Mouse (Mus musculus) liver, embryonic 14.5 days (tissue): Measurements from ENCODE around the gene Micu1. TPM values are rescaled to one million over a fixed set of nuclear protein-coding genes. Genes with fewer than 3 reads are reported as not detected.
"Not testable (repeated sequence)": the region's sequence is repeated elsewhere in the genome, so short reads cannot be mapped to it uniquely, and the experiment has no call there.

Experiments used
- ATAC-seq: fragments of 200-750 bp; cut with Nextera tagmentation; 2 replicates; pipeline ENCODE4 v1.8.0; 2017; ENCODE audit warnings: moderate number of reproducible peaks, mild to moderate bottlenecking, moderate library complexity; ENCODE audit not compliant: insufficient read depth
- DNase-seq, 3 experiments: peaks; one replicate each; pipeline ENCODE4 v3.0.0-alpha.2; 2012 to 2013; ENCODE audit warnings: low read depth in 3 of 3, low spot score in 3 of 3
- H3K27ac ChIP-seq: fragments of 300-500 bp; sonication (generic); 2 replicates; pipeline ENCODE4 v1.5.1; 2014; ENCODE audit warnings: moderate library complexity, mild to moderate bottlenecking, control low read depth, inconsistent platforms
- H3K27me3 ChIP-seq: fragments of 300-500 bp; sonication (generic); 2 replicates; pipeline ENCODE4 v1.6.1; 2014; ENCODE audit warnings: mild to moderate bottlenecking, low read length, moderate library complexity; ENCODE audit not compliant: control insufficient read depth, insufficient read depth
- H3K36me3 ChIP-seq: fragments of 300-500 bp; sonication (generic); replicated peaks from 2 replicates; pipeline ENCODE4 v1.6.1; 2014; ENCODE audit warnings: low read depth; ENCODE audit not compliant: control insufficient read depth, insufficient read depth
- H3K4me1 ChIP-seq, 2 experiments: fragments of 200-500 bp in 1 of 2; fragments of 300-500 bp in 1 of 2; sonication (generic) in 1 of 2; replicated peaks; 2 replicates each; pipeline ENCODE4 v1.6.1; 2012 to 2014; ENCODE audit warnings: antibody characterized with exemption in 1 of 2, inconsistent platforms in 1 of 2, low read length in 1 of 2; ENCODE audit not compliant: control insufficient read depth in 2 of 2, insufficient read depth in 2 of 2
- H3K4me2 ChIP-seq: fragments of 300-500 bp; sonication (generic); 2 replicates; pipeline ENCODE4 v1.6.1; 2014; ENCODE audit warnings: low read depth, mild to moderate bottlenecking, control low read depth, moderate library complexity
- H3K4me3 ChIP-seq, 2 experiments: fragments of 200-500 bp in 1 of 2; fragments of 300-500 bp in 1 of 2; sonication (generic) in 1 of 2; 2 replicates each; pipeline ENCODE4 v1.5.1; 2012 to 2014; ENCODE audit warnings: low read depth in 2 of 2, low read length in 2 of 2, mild to moderate bottlenecking in 2 of 2, control low read depth in 1 of 2, inconsistent platforms in 1 of 2, moderate library complexity in 1 of 2; ENCODE audit not compliant: insufficient read depth in 1 of 2
- H3K9ac ChIP-seq: fragments of 300-500 bp; sonication (generic); replicated peaks from 2 replicates; pipeline ENCODE4 v1.6.1; 2014; ENCODE audit warnings: mild to moderate bottlenecking, control low read depth, moderate library complexity
- H3K9me3 ChIP-seq: fragments of 300-500 bp; sonication (generic); 2 replicates; pipeline ENCODE4 v1.6.1; 2016; ENCODE audit warnings: low read length, mixed read lengths; ENCODE audit not compliant: control insufficient read depth
- CTCF ChIP-seq: IDR thresholded peaks from 2 replicates; pipeline ENCODE4 v1.5.1; 2016; ENCODE audit warnings: antibody characterized with exemption, low read depth, control low read depth
- EP300 ChIP-seq: IDR thresholded peaks from 2 replicates; pipeline ENCODE4 v1.6.1; 2016; ENCODE audit warnings: antibody characterized with exemption, low read depth
- WGBS: fragments of 180-500 bp; shearing (Covaris S2); extraction: QIAGEN DNeasy Blood & Tissue Kit; methylation state at CpG from one replicate; pipeline ENCODE4 v1.1.7; 2014; ENCODE audit not compliant: insufficient replicate concordance; 5-methylcytosine and 5-hydroxymethylcytosine counted together
- polyA plus RNA-seq, 2 experiments: library from polyadenylated mRNA; depleted of rRNA in 1 of 2; stranded (reverse) in 1 of 2; unstranded in 1 of 2; fragments of >200 nt; fragmentation: Nextera tagmentation in 1 of 2; extraction: Ambion mirVana in 1 of 2; gene quantifications; 2 replicates each; pipeline versions ENCODE4 v1.2.1 to v1.2.3; 2012 to 2014

Micu1 gene
- polyA plus RNA-seq, 2 experiments, result 27.1 to 28.2 TPM

- WGBS, result 23% methylated on average over 13 of the region's 13 CpGs
- Histone ChIP-seq H3K4me2 (no peak overlapping the region), H3K4me1 (no peaks in the 10 kb centered on the region), H3K9ac (no peak overlapping the region), H3K36me3 (no peaks in the 10 kb centered on the region; the same call in 1 of the 2 replicates), H3K27me3 (no peaks in the 10 kb centered on the region), H3K9me3 (no peaks in the 10 kb centered on the region), H3K4me3 (no peak overlapping the region), H3K27ac (no peak overlapping the region)
- DNase-seq (peak; percentile 47 to 69 (median 58)), ATAC-seq (peak; percentile 79)
- TF ChIP-seq EP300 (no peak), CTCF (peak; percentile 100)
These were observed 162.8 kb downstream of the Micu1 start for GRCm38 (mm10) chr10:59864884-59865726.

- Histone ChIP-seq H3K27ac (no peak overlapping the region), H3K9me3 (no peaks in the 10 kb centered on the region), H3K4me1 (peaks cover 9% of the 10 kb centered on the region in 2 experiments), H3K4me3 (no peak overlapping the region), H3K4me2 (no peak overlapping the region), H3K27me3 (no peaks in the 10 kb centered on the region), H3K36me3 (no peaks in the 10 kb centered on the region; the same call in 1 of the 2 replicates), H3K9ac (no peak overlapping the region)
- DNase-seq (no peak), ATAC-seq (no peak)
- WGBS, result 64% methylated on average over 11 of the region's 11 CpGs
- no peak for TF ChIP-seq CTCF
- no peak for TF ChIP-seq EP300
These were observed 166.0 kb downstream of the Micu1 start for GRCm38 (mm10) chr10:59868266-59868665.

DNA sequence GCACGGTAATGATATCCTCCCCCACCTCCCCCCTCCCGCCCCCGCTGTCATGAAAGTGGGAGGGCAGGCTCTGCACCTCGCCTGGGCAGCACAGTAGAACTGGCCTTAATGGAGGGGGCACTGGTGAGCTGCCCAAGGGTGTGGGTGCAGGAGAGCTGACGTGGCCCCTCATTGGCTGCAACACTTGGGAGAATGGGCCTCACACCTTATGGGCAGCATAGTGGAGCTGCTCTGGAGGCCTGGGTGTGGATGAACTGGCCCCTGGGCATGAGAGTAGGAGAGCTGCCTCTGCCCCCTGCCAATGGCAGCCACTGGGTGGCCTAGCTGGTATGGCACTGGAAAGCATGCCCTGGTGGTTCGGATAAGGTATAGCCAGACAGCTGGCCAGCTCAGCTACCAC is 167.8 kb downstream of the Micu1 start:
- Histone ChIP-seq H3K9me3 (no peaks in the 10 kb centered on the region), H3K4me2 (no peak overlapping the region), H3K9ac (no peak overlapping the region), H3K4me3 (no peak overlapping the region), H3K27ac (no peak overlapping the region), H3K27me3 (no peaks in the 10 kb centered on the region), H3K36me3 (no peaks in the 10 kb centered on the region), H3K4me1 (peaks cover 23 to 27% of the 10 kb centered on the region in 2 experiments)
- WGBS, result 80% methylated on average over 6 of the region's 6 CpGs
- TF ChIP-seq EP300 (no peak), CTCF (peak; percentile 15; the same call in 1 of the 2 replicates)
- DNase-seq (no peak), ATAC-seq (no peak)

- H3K4me1 ChIP-seq, result peaks cover 43 to 47% of the 10 kb centered on the region in 2 experiments
- H3K36me3 ChIP-seq, DNase-seq, H3K9me3 ChIP-seq, ATAC-seq, H3K27me3 ChIP-seq: not testable (repeated sequence)
- 91% methylated on average over 4 of the region's 4 CpGs for WGBS
- H3K27ac ChIP-seq, result peak overlapping the region; percentile 99
- H3K9ac ChIP-seq, result peak overlapping the region; percentile 93
- H3K4me2 ChIP-seq, result peak overlapping the region; percentile 94
- H3K4me3 ChIP-seq, result peak overlapping the region in 1 of 2 experiments; percentile 63; a peak in 2 of 4 replicates
These were observed 170.4 kb downstream of the Micu1 start for GRCm38 (mm10) chr10:59872651-59873050.

- Histone ChIP-seq H3K9ac (peak overlapping the region; percentile 93), H3K36me3 (no peaks in the 10 kb centered on the region), H3K27ac (peak overlapping the region; percentile 99), H3K4me3 (peak overlapping the region; percentile 63 to 67), H3K4me2 (peak overlapping the region; percentile 94), H3K27me3 (no peaks in the 10 kb centered on the region), H3K9me3 (no peaks in the 10 kb centered on the region), H3K4me1 (peaks cover 49 to 52% of the 10 kb centered on the region in 2 experiments)
- DNase-seq (peak; percentile 54 to 73 (median 54)), ATAC-seq (peak; percentile 69)
- 17% methylated on average over 5 of the region's 5 CpGs for WGBS
- TF ChIP-seq EP300 (peak; percentile 69; the same call in 1 of the 2 replicates), CTCF (no peak)
These were observed 170.9 kb downstream of the Micu1 start for GRCm38 (mm10) chr10:59873206-59873605.
